Mouse (Mus musculus) CH12.LX (cell line): Measurements from ENCODE around the gene Ppp4r2.

Experiments
- BHLHE40 ChIP-seq: IDR thresholded peaks from 2 replicates; pipeline ENCODE4 v1.6.1; 2011; ENCODE audit warnings: mild to moderate bottlenecking, low read depth, low read length, improper control_type of control experiment
- CHD2 ChIP-seq: IDR thresholded peaks from 2 replicates; pipeline ENCODE4 v1.6.1; 2011; ENCODE audit warnings: low read length, improper control_type of control experiment
- CTCF ChIP-seq, 2 experiments: IDR thresholded peaks in 1 of 2; conservative IDR thresholded peaks in 1 of 2; 2 replicates each; pipeline ENCODE4 v1.5.1; 2011 to 2012; ENCODE audit warnings: low read depth in 2 of 2, low read length in 2 of 2, improper control_type of control experiment in 1 of 2, inconsistent platforms in 1 of 2, mild to moderate bottlenecking in 1 of 2, moderate library complexity in 1 of 2
- ELF1 ChIP-seq: IDR thresholded peaks from 2 replicates; pipeline ENCODE4 v1.6.1; 2014; ENCODE audit warnings: low read depth, mild to moderate bottlenecking, inconsistent platforms, low read length, improper control_type of control experiment
- EP300 ChIP-seq: IDR thresholded peaks from 2 replicates; pipeline ENCODE4 v1.6.1; 2011; ENCODE audit warnings: low read length, improper control_type of control experiment
- JUND ChIP-seq: conservative IDR thresholded peaks from 2 replicates; pipeline ENCODE4 v1.6.1; 2011; ENCODE audit warnings: low read depth, low read length, improper control_type of control experiment
- MEF2A ChIP-seq: IDR thresholded peaks from 2 replicates; pipeline ENCODE4 v1.6.1; 2014; ENCODE audit warnings: low read depth, mild to moderate bottlenecking, inconsistent platforms, low read length, improper control_type of control experiment, borderline replicate concordance
- MXI1 ChIP-seq: IDR thresholded peaks from 2 replicates; pipeline ENCODE4 v1.6.1; 2011; ENCODE audit warnings: mild to moderate bottlenecking, low read depth, low read length, improper control_type of control experiment
- PAX5 ChIP-seq: IDR thresholded peaks from 2 replicates; pipeline ENCODE4 v1.6.1; 2012; ENCODE audit warnings: low read length, inconsistent platforms, mixed read lengths
- POLR2A ChIP-seq: IDR thresholded peaks from 2 replicates; pipeline ENCODE4 v1.6.1; 2011; ENCODE audit warnings: low read depth, mild to moderate bottlenecking, improper control_type of control experiment, low read length
- SMC3 ChIP-seq: IDR thresholded peaks from 2 replicates; pipeline ENCODE4 v1.6.1; 2011; ENCODE audit warnings: low read depth, low read length, improper control_type of control experiment
- TCF12 ChIP-seq: IDR thresholded peaks from 2 replicates; pipeline ENCODE4 v1.6.1; 2014; ENCODE audit warnings: low read depth, mild to moderate bottlenecking, inconsistent platforms, low read length, improper control_type of control experiment
- ZNF384 ChIP-seq: IDR thresholded peaks from 2 replicates; pipeline ENCODE4 v1.6.1; 2012; ENCODE audit warnings: low read depth, low read length, improper control_type of control experiment, inconsistent platforms

GRCm38 (mm10) chr6:100792055-100792659 is 41.3 kb upstream of the Ppp4r2 start:
- no peak for TF ChIP-seq ZNF384
- no peak for TF ChIP-seq SMC3
- no peak for TF ChIP-seq TCF12
- no peak for TF ChIP-seq CTCF (conservative IDR thresholded peaks at IDR 0.05 in 1 of 2, IDR thresholded peaks at IDR 0.05 in 1 of 2; ENCODE audit: low read depth in 2 of 2, low read length in 2 of 2)
- TF ChIP-seq POLR2A: no peak
- no peak for TF ChIP-seq CHD2
- TF ChIP-seq MEF2A: no peak
- no peak for TF ChIP-seq PAX5
- no peak for TF ChIP-seq EP300
- TF ChIP-seq JUND: no peak
- no peak for TF ChIP-seq ELF1
- TF ChIP-seq BHLHE40: no peak
- TF ChIP-seq MXI1: no peak
